Mouse (Mus musculus): ENCODE measurements at regions not wholly inside any gene's neighbourhood (a gene's known extent, or its start where the extent isn't known, plus 50 kb on each side); places are given as distances from the start of the nearest gene placed in this dataset.

DNA sequence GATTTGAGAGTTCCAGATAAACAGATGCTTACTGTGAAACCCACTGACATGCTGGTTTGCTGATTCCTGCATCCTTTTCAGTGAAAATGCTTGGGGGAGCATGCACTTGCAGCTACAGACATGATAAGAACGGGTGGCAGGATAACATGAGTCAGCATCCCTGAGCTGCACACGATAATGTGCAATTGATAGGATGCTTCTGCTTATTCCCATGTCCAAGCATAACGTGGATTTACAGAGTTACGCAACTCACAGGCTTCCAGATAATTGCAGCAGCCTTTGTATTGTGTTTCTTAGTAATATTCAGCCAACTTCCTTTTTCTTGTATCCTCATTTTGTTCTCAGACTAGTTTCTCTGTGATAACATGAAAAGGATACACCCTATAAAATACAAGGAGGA lies 245.7 kb downstream of the Flrt2 start:
- no peak for DNase-seq (ENCODE audit: extremely low spot score in 1 of 2, low spot score in 1 of 2)

DNA sequence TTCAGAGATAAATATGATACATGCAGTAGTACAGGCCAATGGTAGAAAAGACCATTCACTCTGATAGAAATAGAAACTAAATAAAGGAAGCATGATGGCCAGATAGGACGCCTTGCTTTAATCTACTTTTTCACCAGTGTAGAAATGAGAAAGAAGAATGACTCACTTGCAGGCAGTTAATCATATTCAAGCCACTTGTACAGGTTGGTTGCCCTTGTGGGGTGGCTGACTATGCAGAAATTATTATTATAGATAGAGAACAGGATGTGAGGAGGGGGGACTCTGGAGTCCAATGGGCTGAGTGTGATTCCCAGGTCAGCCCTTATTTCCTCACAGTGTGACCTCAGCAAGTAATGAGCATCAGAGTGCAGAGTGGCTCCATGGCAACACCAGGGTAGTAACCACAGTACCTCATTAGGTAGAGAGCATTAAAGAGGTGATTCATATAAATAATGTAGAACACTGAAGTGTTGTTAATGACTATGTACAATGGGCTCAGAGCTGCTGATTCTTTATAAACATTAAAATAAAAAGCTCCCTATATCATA lies 248.5 kb downstream of the Flrt2 start:
- DNase-seq (ENCODE audit: extremely low spot score in 1 of 2, low spot score in 1 of 2), result no peak

DNA sequence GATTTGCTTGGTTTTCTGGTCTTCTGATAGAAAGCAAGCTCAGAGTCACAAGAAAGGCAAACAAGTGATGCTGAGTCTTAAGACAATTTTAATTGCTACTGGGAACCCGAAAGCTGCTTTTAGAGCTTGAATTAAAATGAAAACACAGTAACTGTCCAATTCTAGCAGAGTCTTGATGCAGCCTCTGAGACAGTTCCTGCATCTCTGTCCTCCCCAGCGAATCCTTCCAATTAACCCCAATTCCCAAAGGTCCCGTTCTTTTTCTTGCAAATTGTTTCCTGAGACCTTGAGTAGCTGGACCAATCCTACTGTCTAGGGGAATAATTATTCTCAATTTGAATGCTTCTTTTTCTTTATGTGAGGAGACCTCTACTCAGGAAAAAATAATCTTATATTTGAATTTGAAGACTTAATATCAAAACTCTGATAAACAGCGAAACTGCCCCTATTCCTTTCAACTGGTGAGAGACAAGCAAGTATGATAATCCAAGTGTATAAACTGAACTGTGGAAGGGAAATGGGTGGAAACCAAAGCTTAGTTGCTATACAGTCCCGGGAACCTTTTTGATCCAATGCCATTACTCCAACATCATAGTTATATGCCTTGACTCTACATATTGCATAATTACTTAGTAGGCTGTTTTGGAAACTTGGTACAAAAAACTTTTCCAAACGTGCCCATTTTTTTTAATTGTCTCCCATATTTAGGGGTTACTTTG lies 267.9 kb downstream of the Flrt2 start:
- no peak for DNase-seq (ENCODE audit: extremely low spot score in 1 of 2, low spot score in 1 of 2)

DNA sequence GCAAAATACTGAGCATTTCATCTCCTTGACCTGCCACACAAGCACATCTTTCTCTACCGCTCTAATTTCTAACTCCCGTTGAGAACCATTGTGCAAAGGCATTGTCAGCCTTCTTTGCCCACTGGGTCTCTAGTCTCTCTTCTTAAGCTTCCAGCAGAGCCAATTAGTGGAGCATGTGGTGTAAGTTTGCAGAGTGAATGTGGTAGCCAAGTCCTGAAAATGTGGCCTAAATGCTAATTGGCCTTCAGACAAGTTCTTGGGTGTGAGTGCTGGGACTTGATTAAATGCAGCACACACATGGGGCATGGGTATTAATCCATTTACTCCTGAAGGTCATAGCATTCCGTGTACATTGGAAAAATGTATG lies 268.5 kb downstream of the Flrt2 start:
- peak; percentile 17 to 30 for DNase-seq (ENCODE audit: extremely low spot score in 1 of 2, low spot score in 1 of 2)

DNA sequence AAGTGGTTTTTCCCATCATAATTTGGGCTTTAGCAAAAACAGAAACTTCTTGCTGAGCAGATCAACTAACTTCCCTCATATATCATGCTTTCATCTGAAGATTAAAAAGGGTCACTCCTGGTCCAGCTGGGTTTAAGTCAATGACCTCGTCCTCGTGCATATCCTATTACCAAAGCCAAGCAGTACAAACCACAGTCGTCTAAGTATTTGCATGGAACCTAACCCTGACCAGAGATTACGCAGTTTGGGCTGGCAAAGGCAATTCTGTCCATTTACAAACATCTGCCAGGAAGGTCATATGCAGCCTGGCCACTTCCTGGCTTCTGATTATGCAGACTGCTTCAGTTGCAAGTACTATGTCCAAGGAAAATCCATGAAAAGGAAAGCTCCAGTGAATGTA lies 270.8 kb downstream of the Flrt2 start:
- DNase-seq (ENCODE audit: extremely low spot score in 1 of 2, low spot score in 1 of 2), result no peak

DNA sequence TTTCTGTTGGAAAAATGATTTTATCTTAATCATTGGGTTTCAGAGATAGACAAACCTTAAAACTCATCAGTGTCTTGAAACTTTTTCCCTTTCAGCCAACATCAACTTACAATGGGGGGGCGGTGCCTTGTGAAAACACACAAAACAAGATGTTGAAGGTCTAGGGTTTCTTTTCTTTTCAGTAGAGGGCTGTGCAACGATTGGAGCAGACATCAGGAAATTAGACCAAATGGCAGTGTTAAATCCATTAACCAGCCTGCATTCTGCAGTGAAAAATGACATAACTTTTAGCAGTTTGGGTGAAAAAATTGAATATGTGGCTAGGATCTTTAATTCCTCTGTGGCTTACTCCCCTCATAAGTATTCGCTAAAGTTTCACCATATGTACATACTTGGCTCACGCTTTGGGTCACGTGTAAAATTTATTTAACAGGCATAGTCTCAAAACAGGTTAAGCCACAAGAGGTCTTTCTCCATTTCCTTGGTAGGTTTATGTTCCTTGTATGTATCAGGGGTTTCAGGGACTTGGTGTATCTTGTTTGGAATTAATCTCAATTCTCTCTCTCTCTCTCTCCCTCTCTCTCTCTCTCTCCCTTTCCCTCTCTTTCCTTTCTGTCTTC lies 296.8 kb downstream of the Flrt2 start:
- no peak for DNase-seq (ENCODE audit: extremely low spot score in 1 of 2, low spot score in 1 of 2)

DNA sequence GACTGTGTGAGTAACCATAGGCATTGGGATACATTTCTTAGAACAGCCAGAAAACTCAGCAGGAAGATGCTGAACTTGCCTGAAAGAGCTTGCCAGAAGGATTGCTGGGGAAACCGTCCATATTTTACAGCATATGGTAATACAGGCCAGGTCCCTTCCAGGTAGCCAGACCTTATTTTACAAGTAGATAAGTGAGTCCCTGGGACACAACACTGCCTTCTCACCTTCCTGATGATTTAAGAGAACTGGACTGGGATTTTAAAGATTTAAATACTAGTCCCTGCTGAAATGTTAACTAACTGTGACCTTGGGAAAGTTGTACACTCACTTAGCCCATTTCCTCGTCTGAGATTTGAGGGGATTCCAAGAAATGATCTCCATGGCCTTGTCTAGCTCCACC lies 302.9 kb downstream of the Flrt2 start:
- no peak for DNase-seq (ENCODE audit: extremely low spot score in 1 of 2, low spot score in 1 of 2)

DNA sequence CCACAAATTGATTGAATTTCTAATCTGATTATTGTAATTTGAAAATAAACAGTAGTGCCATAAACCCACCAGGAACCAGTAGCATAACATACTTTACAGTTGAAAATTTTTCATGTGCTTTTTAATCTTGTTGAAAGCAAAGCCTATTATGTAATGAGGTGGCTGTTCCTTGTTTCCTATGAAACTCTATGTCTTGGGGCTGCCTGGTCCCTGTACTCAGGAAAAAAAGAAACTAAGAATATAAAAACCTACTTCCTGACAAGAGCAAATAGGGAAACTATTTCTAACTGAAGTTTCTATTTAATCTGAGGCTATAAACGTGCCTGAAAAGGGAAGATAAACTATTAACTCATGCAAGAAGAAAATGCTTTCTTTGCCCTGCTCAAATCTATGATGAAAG lies 338.2 kb downstream of the Flrt2 start:
- DNase-seq (ENCODE audit: extremely low spot score in 1 of 2, low spot score in 1 of 2), result no peak

DNA sequence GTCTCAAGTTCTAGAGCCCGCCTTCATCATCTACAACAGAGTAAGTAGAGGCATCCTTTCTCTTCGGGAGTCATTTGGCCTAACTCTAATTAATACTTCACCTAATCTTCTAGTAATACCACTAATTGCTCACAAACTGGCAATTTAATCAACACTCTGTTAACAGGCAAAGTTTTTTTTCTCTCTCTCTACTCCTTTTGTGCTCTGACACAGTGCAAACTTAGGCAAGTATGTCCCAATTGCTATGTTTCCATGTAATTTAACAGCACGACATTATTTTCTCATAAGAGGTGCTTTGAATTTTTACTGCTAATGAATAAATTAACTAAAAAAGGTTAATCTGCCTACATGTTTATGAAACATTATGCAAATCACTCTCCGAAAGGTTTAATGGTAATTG lies 383.3 kb downstream of the Flrt2 start:
- no peak for DNase-seq (ENCODE audit: extremely low spot score in 1 of 2, low spot score in 1 of 2)

DNA sequence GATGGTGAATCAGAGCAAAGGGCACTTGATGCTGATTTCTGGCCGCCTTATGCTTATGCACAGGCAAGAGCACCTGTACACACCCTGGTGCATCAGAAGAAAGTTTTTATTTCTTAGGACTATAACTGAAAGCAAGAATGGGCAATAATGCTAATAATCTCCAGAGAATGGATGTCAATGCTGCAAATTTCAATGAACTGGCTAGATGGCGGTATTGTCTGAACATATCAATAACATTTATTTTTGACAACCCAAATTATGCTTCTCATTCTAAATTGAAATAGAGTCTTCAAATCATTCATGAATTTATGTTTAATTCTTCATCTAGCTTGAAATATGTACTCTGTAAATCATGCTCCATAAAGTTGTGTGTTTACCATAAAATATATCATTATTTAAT lies 399.0 kb downstream of the Flrt2 start:
- DNase-seq (ENCODE audit: extremely low spot score in 1 of 2, low spot score in 1 of 2), result no peak

DNA sequence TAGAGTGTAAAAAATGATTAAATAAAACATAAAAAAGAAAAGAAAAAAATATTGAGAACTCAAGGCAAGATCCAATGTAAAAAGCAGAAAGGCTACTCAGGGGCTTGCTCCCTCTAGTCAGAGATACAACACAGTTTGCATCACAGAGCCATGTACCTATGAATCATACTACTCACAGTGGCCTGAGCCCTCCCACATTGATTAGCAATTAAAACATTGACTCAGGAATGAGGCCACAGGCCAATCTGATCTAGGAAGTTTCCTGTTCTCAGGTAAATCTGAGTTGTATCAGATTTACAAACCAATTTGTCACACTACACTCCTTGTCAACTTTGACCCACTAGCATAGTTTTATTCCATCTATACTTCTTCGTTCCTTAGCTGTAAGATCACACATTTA lies 414.2 kb downstream of the Flrt2 start:
- no peak for DNase-seq (ENCODE audit: extremely low spot score in 1 of 2, low spot score in 1 of 2)

DNA sequence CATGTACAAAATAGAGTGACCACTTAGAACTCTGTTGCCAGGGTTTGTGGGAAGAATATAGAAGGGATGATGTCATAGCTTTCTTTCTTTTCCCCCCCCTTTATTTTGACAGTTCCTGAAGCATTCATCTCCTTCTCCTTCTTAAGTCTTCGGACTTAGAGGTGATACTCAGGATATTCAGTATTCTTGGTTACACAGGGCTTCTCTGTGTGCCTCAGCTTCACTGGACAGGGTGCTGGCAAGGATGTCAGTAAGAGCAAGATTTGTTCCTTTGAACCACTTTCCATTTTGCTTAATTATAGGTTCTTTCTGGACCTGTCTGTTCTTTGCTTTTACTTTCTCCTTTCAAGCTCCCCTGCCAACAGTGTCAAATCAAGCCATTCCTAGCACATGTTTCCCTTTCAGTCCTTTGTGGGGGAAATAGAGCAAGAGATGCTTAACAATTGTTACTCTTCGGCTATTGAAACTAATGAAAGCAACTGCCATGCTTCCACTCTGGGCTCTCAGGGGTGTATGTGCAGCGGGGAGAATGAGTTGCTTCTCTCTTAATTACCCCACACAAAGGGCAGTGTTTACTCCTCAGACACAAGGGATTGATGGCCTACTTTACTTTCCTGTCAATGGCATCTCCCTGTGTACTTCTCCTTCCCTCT lies 422.8 kb downstream of the Flrt2 start:
- DNase-seq (ENCODE audit: extremely low spot score in 1 of 2, low spot score in 1 of 2), result peak; percentile 2 to 4

DNA sequence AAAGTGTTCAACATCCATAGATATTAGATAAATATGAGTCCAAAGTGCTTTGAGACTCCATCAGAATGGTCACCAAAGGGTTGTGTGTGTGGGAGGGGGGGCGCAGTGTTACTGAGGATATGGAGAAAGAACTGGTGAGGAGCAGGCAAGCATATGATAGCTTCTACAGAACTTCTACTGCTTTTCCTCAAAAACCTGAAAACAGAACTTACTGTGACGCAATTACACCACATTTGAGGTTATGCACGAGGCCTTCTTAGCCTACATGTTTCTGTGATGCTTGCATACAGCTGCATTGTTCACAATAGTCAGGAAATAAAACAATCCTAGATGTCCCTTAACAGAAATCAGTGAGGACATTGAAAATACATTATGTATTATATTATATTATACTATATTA lies 425.5 kb downstream of the Flrt2 start:
- DNase-seq (ENCODE audit: extremely low spot score in 1 of 2, low spot score in 1 of 2), result no peak

DNA sequence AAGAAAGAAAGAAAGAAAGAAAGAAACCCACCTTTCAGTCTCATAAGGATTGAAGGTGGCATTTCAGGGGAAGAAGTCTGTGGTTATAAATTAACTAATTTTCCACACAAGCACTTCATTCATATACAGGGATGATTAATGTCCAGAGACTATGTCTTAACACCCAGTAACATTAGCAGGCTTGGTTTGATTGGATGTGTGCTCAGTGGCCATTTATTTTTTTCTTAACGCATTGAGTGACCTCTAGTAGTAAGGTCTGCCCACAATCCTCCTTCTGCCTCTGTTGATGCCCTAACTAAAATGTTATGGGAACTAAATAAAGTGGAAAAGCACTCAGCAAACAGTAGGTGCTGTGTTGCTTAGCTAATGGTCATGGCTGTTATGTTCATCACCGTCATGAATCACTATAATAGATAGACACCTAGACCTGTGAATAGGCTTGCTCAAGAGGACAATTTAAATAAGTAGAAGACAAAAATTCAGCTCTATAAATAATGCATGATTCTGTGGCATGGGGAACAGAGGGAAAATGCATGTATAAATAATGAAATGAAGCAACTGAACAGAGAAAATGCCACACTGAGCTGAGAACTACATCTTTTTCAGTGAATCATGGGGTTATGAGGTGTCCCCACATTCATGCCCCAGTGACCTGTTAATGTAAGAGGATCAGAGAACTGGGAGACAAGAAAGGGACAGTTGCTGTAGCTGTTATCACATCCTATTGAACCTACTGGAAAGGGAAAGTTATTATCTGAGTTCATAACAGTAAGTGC lies 432.3 kb downstream of the Flrt2 start:
- no peak for DNase-seq (ENCODE audit: extremely low spot score in 1 of 2, low spot score in 1 of 2)

DNA sequence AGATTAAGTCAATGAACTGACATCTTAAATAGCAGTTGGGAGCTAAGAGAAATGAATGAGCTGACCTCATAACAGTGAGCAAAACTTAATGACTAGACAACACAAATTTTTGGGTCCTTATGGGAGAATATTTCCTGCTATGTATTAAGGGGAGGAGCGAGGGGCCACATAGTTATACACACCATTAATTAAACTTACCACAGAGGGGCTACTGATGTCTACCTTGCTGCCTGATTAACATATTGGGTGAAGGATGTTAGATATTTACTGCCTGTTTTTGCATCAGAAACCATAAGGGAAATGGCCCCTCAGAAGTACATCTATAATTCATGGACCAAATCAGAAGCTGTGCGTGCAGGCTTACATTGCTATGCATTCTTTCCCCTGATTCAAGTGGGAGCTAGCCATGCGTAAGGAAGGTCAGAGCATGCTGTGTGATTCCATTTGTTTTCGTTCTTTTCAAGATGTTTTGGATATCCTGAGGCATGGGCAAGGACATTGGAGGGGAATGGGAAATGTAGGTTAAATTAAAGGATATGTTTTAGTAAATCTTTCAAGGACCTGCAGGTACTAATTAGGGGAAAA lies 437.9 kb downstream of the Flrt2 start:
- DNase-seq (ENCODE audit: extremely low spot score in 1 of 2, low spot score in 1 of 2), result no peak

DNA sequence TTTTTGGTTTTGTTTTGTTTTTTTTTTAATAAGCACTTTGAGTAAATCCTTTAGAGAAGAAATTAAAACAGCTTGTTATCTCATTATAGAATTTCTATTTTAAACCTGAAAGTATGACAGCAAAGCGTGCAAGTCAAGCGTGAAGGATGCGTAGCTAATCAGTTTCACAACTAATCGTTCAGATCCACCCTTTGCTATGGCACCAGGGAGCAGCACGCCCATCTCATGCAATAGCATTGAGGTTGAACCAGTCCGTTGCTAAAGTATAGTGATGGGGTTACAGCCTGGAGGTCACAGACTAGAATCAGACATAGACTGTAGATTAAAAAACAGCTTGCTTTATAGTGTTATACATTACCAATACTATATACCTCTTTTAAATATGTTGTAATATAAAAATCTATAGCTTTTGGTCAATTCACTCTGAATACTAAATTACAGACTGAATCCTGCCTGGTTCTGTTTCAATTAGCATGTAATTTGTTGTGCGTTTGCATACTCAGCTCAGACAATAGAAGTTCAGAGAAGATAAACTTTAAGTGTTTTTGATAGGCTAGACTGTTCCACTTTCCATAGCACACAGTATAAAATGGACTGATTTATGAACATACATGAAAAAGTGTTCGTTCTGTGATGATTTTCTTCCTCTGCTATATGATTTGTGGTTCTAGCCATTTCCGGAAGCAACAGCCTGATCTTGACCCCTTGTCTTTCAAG lies 438.9 kb downstream of the Flrt2 start:
- no peak for DNase-seq (ENCODE audit: extremely low spot score in 1 of 2, low spot score in 1 of 2)

DNA sequence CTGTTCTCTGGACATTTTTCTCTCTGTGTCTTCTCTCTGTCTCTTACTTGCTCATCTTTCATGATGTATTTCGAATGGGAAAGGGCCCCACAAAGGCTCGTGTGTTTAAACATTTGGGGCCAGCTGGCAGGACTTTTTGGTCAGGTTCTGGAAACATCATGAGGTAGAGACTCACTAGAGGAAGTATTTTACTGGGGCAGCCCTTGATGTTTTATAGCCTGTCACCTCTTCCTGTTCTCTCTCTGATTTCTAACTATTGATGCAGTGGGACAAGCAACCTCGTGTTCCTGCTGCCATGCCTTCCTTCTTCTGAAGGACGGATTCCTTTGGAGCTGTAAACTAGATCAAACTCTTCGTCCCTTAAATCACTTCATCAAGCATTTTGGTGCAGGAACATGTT lies 442.1 kb downstream of the Flrt2 start:
- DNase-seq (ENCODE audit: extremely low spot score in 1 of 2, low spot score in 1 of 2), result no peak

DNA sequence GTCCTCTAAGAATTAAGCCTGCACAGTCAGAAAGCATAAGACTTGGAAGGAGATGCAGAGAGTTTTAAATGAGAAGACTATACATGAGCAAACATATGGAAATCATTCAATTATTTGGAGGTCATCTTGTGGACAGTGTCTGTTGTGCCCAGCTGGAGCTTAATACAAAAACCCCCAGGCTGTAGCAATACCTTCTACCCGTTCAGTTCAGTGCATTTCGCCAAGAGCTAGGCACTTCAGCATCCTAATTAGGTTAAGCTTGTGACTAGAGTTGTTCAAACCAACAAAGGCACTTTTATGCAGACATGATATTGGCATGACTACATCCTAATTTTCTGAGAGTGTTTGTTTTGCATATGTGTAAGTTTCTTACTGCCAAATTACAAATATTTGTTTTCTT lies 449.7 kb downstream of the Flrt2 start:
- DNase-seq (ENCODE audit: extremely low spot score in 1 of 2, low spot score in 1 of 2), result no peak

DNA sequence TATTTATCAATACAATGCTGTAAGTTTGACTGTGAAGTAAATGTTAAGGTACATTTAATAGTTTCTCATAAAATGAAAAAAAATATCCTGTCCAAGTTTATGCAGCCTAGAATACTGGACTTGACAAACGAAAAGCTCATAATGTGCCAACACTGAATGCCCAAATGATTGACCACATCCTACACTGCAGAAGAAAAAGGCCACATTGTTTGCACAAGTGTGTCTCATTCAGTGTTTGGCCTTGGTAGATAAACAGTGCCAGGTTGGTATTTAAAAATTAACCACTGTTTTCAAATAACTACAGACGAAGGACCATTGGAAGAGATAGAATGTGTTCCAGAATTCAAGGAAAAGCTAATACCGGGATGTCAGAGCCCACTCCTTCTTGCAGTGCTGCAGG lies 462.1 kb downstream of the Flrt2 start:
- DNase-seq (ENCODE audit: extremely low spot score in 1 of 2, low spot score in 1 of 2), result no peak

DNA sequence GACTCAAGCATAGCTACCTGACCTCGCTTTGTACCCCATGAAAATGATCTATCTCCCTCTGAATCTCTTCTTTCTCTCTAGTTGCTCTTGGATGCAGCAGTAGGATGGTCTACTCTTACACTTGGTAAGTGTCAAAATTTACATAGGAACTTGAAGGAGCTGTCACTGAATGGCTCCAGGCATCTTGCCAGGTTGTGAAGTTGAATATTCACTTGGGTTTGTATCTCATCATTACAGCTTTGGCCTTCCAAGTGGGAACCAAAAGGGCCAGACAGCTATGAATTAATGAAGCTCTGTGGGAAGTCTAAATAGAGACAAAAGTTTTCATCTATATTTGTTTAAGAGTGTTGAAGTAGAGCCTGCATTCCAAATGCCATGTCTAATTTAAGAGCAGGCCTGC lies 475.5 kb downstream of the Flrt2 start:
- DNase-seq (ENCODE audit: extremely low spot score in 1 of 2, low spot score in 1 of 2), result peak; percentile 2
